Mouse (Mus musculus): ENCODE measurements around the gene Tspan15. TPM values are rescaled to one million over a fixed set of nuclear protein-coding genes. Genes with fewer than 3 reads are reported as not detected.
A peak's percentile ranks its signal among the peaks of the same experiment; 100 is the strongest.

The Tspan15 gene
- polyA plus RNA-seq, 1 experiment from 2014 or later: 52.5 TPM

DNA sequence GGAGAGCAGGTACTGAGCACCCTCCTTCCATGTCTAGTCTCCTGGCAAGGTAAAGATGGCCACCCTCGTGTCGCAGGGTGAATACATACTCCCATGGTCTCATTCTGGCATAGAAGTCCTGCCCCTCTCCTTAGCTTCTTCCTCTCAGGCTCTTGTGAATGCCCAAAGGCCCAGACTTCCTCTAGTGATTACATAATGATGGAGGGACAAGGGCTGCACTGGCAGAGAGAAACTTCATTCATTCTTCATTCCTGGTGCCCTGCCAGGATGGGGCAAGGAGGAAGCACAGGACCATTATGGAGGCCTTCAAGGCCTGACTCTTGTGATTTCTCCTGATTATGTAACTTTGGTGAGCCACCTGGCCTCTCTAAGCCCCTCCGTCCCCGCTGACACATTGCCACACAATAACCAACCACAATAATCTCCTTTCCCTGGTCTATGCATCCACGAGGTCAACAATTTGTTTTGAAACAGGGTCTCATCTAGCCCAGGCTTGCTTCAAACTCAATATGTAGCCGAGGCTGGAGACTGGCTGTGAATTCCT, 48.5 kb downstream of the Tspan15 start:
- Histone ChIP-seq H3K9ac (no peak overlapping the region), H3K4me2 (no peak overlapping the region), H3K27ac (no peak overlapping the region), H3K36me3 (no peaks in the 10 kb centered on the region), H3K4me1 (0 out of 2 replicates have a peak, but pooled peaks cover 3% of the 10 kb centered on the region), H3K4me3 (replicated peaks) (no peak overlapping the region), H3K27me3 (peaks cover 26% of the 10 kb centered on the region), H3K9me3 (replicated peaks) (no peaks in the 10 kb centered on the region)
- ATAC-seq (replicated peaks; ENCODE audit: low FRiP score): no peak
- 72% methylated on average over 6 of the region's 6 CpGs for WGBS

DNA sequence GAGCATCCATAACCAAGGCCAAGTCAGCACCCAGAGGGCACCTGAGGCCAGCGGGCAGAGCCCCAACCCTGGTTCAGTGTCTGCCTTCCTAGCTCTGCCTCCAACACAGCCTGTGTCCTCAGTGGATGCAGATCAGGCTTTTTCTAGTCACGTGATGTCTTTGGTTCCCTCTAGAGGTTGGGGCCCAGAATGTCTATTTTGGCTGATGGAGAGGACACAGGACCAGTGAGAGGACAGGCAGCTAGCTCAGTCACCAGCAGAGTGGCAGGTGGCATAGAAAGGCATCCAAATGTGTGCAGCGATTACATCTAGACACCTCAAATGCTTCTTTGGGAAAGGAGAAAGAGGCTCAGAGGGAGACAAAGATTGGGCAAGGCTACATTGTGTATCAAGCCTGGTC, 49.4 kb downstream of the Tspan15 start:
- Histone ChIP-seq H3K4me2 (no peak overlapping the region), H3K9ac (no peak overlapping the region), H3K4me1 (0 out of 2 replicates have a peak, but pooled peaks cover 3% of the 10 kb centered on the region), H3K27ac (no peak overlapping the region), H3K36me3 (no peaks in the 10 kb centered on the region), H3K9me3 (replicated peaks) (no peaks in the 10 kb centered on the region), H3K27me3 (peaks cover 26% of the 10 kb centered on the region), H3K4me3 (replicated peaks) (no peak overlapping the region)
- WGBS: 50% methylated on average over 3 of the region's 3 CpGs
- ATAC-seq (replicated peaks; ENCODE audit: low FRiP score): no peak

DNA sequence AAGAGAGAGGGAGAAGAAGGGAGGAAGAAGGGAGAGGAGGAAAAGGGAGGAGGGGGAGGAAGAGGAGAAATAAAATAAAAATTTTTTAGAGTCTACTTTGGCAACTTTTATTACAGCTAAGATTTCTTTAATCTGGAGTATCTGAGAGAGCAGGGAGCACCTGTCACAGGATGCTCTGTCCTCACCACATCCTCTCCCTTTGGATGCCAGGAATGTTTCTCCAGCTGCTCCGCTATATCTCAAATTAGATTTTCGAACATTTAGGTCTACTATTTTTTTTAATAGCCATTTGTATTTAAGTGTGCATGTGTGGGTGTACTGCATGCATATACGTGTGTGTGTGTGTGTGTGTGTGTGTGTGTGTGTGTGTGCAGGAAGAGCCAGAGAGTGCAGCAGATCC, 51.1 kb downstream of the Tspan15 start:
- Histone ChIP-seq H3K4me2 (no peak overlapping the region), H3K36me3 (no peaks in the 10 kb centered on the region), H3K4me1 (0 out of 2 replicates have a peak, but pooled peaks cover 3% of the 10 kb centered on the region), H3K27me3 (peaks cover 19% of the 10 kb centered on the region), H3K27ac (no peak overlapping the region), H3K9ac (no peak overlapping the region), H3K4me3 (replicated peaks) (no peak overlapping the region), H3K9me3 (replicated peaks) (no peaks in the 10 kb centered on the region)
- ATAC-seq (replicated peaks; ENCODE audit: low FRiP score): no peak
- whole genome bisulfite sequencing: 89% methylated on average over 3 of the region's 3 CpGs

DNA sequence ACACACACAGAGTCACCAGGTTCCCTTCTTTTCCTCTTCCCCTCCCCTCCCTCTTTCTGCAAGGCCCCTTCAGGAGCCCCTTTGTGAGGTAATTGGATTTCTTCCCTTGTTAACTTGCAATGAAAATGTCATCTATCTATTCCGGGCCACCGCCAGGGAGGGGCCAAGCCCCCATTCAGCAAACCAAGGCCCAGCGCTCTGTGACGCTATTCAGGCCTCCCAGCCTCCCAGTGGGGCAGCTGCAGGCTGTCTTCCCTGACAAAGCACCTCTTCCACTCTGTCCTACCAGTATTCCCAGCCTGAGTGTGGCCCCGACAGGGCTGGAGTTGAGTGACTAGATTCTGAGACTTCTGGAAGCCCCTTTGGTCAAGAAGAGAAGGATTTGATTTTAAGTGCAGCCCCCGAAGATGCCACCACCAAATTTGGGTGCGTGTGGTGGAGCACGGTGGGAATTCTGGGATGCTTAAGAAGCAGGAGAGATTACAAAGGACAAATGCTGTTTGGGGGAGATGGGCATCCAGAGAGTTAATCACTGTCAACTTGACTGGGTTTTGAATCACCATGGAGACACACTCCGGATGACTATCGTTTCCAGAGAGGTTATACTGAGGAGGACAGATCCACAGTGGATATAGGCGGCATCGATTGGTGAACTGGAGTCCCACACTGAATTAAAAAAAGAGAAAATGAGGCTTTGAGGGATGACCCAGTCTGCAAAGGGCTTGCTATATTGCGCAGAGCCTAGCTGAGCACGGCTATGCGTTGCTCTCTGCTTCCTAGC, 56.3 kb downstream of the Tspan15 start:
- peaks cover 18% of the 10 kb centered on the region for H3K4me1 ChIP-seq
- H3K36me3 ChIP-seq: no peaks in the 10 kb centered on the region
- H3K4me3 ChIP-seq (replicated peaks): no peak overlapping the region
- H3K27ac ChIP-seq: no peak overlapping the region
- no peak overlapping the region for H3K4me2 ChIP-seq
- WGBS: 54% methylated on average over 15 of the region's 15 CpGs
- H3K27me3 ChIP-seq: 0 out of 2 replicates have a peak, but pooled peaks cover 5% of the 10 kb centered on the region
- H3K9ac ChIP-seq: no peak overlapping the region
- no peak for ATAC-seq (replicated peaks; ENCODE audit: low FRiP score)
- no peaks in the 10 kb centered on the region for H3K9me3 ChIP-seq (replicated peaks)

DNA sequence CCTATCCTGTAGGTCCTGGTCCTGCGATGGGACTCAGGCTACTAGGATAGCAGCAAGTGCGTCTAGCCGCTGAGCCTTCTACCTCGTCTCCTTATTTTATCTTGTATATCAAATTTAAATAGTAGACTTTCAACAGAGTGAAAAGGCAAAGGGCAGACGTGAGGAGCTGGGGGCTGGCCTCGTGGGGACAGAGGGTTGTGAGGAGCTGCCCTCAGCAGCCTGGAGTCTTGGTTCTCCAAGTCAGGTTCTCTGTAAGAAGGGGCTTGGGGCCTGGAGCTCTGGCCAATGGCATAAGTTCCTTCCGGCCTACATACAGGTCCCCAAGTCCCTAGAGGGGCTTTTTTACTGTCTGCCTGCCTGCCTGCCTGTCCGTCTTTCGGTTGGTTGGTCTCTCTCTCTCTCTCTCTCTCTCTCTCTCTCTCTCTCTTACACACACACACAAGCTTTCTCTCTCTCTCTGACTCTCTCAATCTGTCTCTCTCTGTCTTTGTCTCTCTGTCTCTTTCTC, 57.1 kb downstream of the Tspan15 start:
- WGBS: 20% methylated on average over 9 of the region's 9 CpGs
- no peak overlapping the region for H3K4me3 ChIP-seq (replicated peaks)
- no peak overlapping the region for H3K4me2 ChIP-seq
- ATAC-seq (replicated peaks; ENCODE audit: low FRiP score): no peak
- H3K36me3 ChIP-seq: no peaks in the 10 kb centered on the region
- peaks cover 18% of the 10 kb centered on the region for H3K4me1 ChIP-seq
- H3K9me3 ChIP-seq (replicated peaks): no peaks in the 10 kb centered on the region
- no peak overlapping the region for H3K9ac ChIP-seq
- H3K27ac ChIP-seq: no peak overlapping the region
- H3K27me3 ChIP-seq: 0 out of 2 replicates have a peak, but pooled peaks cover 5% of the 10 kb centered on the region

DNA sequence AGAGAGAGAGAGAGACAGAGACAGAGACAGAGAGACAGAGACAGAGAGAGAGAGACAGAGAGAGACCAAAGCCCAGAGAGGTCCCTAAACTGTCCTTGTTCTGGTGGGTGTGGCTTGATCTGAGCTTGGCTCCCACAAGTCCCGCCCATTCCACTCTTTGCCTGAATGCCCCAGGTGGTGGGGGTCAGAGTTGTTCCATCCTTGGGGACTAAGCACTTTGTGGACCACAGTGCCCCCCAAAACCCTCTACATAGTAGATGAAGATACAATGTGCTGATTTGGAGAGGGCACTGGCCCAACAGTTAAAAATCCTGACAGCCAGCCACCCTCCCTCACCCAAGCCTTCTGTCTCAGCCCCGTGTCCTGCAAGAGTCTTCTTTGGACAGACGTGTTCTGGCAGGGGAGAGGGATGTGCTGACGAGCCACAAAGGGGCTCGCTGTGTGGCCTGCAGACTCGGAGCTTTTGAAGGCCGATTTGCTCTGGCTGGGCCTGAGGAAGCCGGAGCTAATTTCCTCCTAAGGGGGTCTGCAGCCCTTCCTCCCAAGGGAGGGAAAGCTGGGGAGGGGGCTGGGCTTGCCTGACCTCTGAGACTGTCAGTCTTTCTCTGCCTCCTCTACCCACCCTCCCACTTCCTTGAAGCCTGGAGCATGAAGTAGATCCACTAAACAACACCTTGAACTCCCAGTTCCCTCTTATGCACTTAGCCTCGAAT, 58.1 kb downstream of the Tspan15 start:
- Histone ChIP-seq H3K36me3 (no peaks in the 10 kb centered on the region), H3K4me2 (no peak overlapping the region), H3K9ac (no peak overlapping the region), H3K27ac (no peak overlapping the region), H3K4me1 (peaks cover 18% of the 10 kb centered on the region), H3K9me3 (replicated peaks) (no peaks in the 10 kb centered on the region), H3K4me3 (replicated peaks) (no peak overlapping the region), H3K27me3 (0 out of 2 replicates have a peak, but pooled peaks cover 5% of the 10 kb centered on the region)
- 6% methylated on average over 9 of the region's 9 CpGs for WGBS
- no peak for ATAC-seq (replicated peaks; ENCODE audit: low FRiP score)

DNA sequence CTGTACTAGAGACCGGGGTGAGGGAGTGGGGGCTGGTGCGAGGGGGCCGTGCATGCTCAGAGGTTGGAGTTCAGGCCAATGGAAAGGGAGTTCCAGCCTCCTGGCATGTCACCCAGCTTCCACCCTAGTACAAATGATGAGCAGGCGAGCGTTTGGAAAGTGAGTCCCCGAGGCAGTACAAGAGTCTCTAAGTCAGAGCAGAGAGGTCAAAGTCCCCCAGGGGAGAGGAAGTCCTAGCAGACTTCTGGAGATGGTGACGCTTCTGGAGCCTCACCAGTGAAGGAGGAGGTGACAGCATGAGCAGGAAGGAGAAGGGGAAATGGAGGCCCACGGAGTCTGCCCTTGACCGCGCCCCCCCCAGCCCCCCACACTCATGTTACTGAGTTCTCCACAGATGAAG, 68.6 kb downstream of the Tspan15 start:
- Histone ChIP-seq H3K9me3 (replicated peaks) (no peaks in the 10 kb centered on the region), H3K4me2 (peak overlapping the region; percentile 12; the same call in 1 of the 2 replicates), H3K27me3 (no peaks in the 10 kb centered on the region), H3K4me1 (peaks cover 12% of the 10 kb centered on the region), H3K9ac (no peak overlapping the region), H3K4me3 (replicated peaks) (no peak overlapping the region), H3K27ac (no peak overlapping the region), H3K36me3 (no peaks in the 10 kb centered on the region)
- WGBS: 35% methylated on average over 10 of the region's 10 CpGs
- ATAC-seq (replicated peaks; ENCODE audit: low FRiP score): 0 out of 2 replicates have a peak, but pooled peaks have one; percentile 52

DNA sequence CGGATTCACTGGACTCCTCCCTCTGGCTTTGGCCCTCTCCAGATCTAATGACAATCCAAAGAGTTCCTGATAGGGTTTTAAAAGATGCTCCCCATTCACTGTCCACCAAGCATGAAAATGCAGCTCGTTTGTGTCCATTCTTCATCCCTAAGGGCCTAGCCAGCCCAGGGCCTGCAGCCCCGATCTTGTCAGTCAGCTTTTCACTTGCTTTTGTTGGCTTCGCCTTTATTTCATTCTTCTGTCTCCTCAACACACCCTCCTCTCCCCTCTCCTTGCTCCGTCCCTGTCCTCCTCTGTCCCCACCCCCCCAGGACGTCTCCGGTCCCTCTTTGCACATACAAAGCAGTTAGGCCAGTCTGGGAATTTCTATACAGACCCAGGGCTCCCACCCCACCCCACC, 81.1 kb downstream of the Tspan15 start:
- no peak overlapping the region for H3K27ac ChIP-seq
- no peak overlapping the region for H3K4me2 ChIP-seq
- H3K27me3 ChIP-seq: peaks cover 20% of the 10 kb centered on the region; the same call in 1 of the 2 replicates
- H3K4me1 ChIP-seq: no peaks in the 10 kb centered on the region
- WGBS: 64% methylated on average over 7 of the region's 7 CpGs
- no peak overlapping the region for H3K4me3 ChIP-seq (replicated peaks)
- no peaks in the 10 kb centered on the region for H3K36me3 ChIP-seq
- H3K9me3 ChIP-seq (replicated peaks): no peaks in the 10 kb centered on the region
- ATAC-seq (replicated peaks; ENCODE audit: low FRiP score): no peak
- H3K9ac ChIP-seq: no peak overlapping the region

DNA sequence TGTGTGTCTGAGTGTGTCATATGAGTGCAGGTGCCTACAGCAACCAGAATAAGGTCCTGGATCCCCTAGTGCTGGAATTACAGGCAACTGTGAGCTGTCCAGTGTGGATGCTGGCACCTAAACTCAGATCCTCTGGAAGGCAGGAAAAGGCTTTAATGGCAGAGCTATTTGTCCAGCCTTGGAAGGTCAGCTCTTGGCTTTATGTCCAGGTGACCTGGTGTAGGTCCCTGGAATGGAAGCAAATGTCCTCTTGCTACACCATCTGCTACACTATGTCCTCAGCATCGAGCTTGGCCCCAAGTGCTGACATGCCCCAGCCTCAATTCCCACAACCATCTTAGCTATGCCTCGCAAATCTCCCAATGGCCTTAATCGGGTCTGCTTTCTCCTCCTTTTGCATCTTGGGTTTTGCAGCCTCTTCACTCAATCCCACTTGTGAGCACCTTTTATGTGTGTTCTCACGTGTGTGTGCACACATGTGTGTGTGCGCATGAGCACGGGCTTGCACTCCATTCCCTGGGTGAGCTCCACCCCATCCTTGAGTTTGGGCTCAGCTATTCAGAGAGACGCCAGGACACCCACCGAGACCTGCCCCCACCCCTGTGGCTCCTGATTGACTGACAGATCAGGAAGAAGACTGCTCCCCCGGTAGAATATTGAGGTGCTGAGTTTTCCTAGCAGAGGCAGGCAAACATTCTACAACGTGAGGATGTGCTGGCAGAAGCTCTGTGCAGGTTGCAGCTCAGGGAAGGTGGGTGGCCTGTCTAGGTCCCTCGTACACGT, 83.4 kb downstream of the Tspan15 start:
- no peak overlapping the region for H3K27ac ChIP-seq
- no peaks in the 10 kb centered on the region for H3K36me3 ChIP-seq
- no peak overlapping the region for H3K9ac ChIP-seq
- 63% methylated on average over 12 of the region's 12 CpGs for WGBS
- H3K4me3 ChIP-seq (replicated peaks): no peak overlapping the region
- no peak overlapping the region for H3K4me2 ChIP-seq
- peaks cover 30% of the 10 kb centered on the region; the same call in 1 of the 2 replicates for H3K27me3 ChIP-seq
- no peak for ATAC-seq (replicated peaks; ENCODE audit: low FRiP score)
- H3K4me1 ChIP-seq: no peaks in the 10 kb centered on the region
- no peaks in the 10 kb centered on the region for H3K9me3 ChIP-seq (replicated peaks)

DNA sequence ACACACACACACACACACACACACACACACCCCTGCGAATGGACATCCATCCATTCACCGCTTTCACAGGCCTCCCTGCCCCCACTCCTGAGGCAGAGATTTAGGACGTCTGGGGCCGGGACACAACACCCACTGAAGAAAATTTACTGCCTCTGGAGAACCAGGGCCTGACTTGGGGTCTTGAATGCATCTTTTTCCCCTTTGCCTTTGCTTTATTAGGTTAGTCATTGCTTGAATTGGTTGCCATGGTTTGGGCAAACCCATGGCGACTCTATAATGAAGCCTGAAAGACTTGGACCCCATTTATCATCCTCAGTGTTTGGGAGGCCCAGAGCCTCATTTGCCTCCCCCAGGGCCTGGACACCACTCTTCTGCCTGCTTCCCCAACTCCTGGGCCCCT, 85.1 kb downstream of the Tspan15 start:
- ATAC-seq (replicated peaks; ENCODE audit: low FRiP score): no peak
- no peak overlapping the region for H3K4me3 ChIP-seq (replicated peaks)
- no peak overlapping the region for H3K27ac ChIP-seq
- no peak overlapping the region for H3K9ac ChIP-seq
- H3K27me3 ChIP-seq: peaks cover 39% of the 10 kb centered on the region
- H3K36me3 ChIP-seq: no peaks in the 10 kb centered on the region
- H3K4me1 ChIP-seq: no peaks in the 10 kb centered on the region
- no peaks in the 10 kb centered on the region for H3K9me3 ChIP-seq (replicated peaks)
- H3K4me2 ChIP-seq: no peak overlapping the region
- 51% methylated on average over 5 of the region's 5 CpGs for WGBS

DNA sequence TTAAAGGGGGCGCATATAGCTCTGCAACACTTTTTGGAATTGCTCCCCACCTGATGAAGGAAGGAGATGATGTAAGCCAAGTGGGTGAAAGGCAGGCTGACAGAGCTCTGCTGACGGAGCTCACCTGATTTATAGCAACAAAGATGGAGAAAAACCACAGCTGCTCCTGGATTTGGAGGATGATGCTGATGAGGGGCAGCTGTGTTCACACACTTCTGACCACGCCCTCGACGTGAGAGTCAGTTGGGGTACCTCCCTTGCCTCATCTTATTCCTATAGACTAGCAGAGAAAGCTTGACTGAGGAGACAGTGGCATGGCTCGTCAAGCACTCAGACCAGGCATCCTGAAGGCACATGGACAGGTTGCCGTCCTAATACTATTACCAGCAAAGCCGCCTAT, 87.2 kb downstream of the Tspan15 start, which contains the start of gene Fam241b:
Fam241b (minus strand) TSS at position 101 of the 400 bp plus-strand sequence.
- Histone ChIP-seq H3K9me3 (replicated peaks) (no peaks in the 10 kb centered on the region), H3K27ac (no peak within 1 kb of the TSS), H3K36me3 (no peaks in the 10 kb centered on the region), H3K27me3 (peaks cover 41% of the 10 kb centered on the region), H3K4me3 (replicated peaks) (no peak within 1 kb of the TSS), H3K4me1 (no peaks in the 10 kb centered on the region), H3K4me2 (no peak within 1 kb of the TSS), H3K9ac (no peak within 1 kb of the TSS)
- WGBS: 57% methylated on average over 8 of the region's 8 CpGs
- ATAC-seq (replicated peaks; ENCODE audit: low FRiP score): no peak

Measured in kidney, embryonic 15.5 days (tissue).